Mouse (Mus musculus) CH12.LX (cell line): Measurements from ENCODE around the gene Btbd16.

ENCODE experiments used
- CTCF ChIP-seq, 2 experiments: IDR thresholded peaks in 1 of 2; conservative IDR thresholded peaks in 1 of 2; 2 replicates each; pipeline ENCODE4 v1.5.1; 2011 to 2012; ENCODE audit warnings: low read depth in 2 of 2, low read length in 2 of 2, improper control_type of control experiment in 1 of 2, inconsistent platforms in 1 of 2, mild to moderate bottlenecking in 1 of 2, moderate library complexity in 1 of 2
- JUN ChIP-seq: IDR thresholded peaks from 2 replicates; pipeline ENCODE4 v1.6.1; 2011; ENCODE audit warnings: low read depth, mild to moderate bottlenecking, low read length, improper control_type of control experiment, moderate library complexity; ENCODE audit not compliant: insufficient read depth
- POLR2A ChIP-seq: IDR thresholded peaks from 2 replicates; pipeline ENCODE4 v1.6.1; 2011; ENCODE audit warnings: low read depth, mild to moderate bottlenecking, improper control_type of control experiment, low read length
- POLR2AphosphoS2 ChIP-seq: IDR thresholded peaks from 2 replicates; pipeline ENCODE4 v1.6.1; 2011; ENCODE audit warnings: low read depth, low read length, improper control_type of control experiment
- USF1 ChIP-seq: IDR thresholded peaks from 2 replicates; pipeline ENCODE4 v1.6.1; 2014; ENCODE audit warnings: low read depth, mild to moderate bottlenecking, inconsistent platforms, low read length, improper control_type of control experiment

DNA sequence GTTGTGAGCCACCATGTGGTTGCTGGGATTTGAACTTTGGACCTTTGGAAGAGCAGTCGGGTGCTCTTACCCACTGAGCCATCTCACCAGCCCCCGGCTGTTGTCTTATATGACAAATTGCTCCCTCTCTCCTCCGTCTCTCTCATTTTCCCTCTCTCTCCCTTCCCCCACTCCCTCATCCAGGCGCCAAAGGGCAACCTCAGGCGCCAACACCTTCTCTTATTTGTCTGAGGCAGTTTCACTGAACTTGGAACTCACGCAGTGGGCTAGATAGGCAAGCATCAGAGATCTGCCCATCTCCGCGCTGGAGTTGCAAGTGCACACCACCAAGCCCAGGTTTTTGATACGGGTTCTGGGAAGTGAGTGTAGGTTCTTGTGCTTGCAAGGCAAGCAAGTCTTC is 62.2 kb downstream of the Btbd16 start:
- TF ChIP-seq USF1 (no peak), POLR2A (no peak), CTCF (conservative IDR thresholded peaks at IDR 0.05 in 1 of 2, IDR thresholded peaks at IDR 0.05 in 1 of 2; ENCODE audit: low read depth in 2 of 2, low read length in 2 of 2) (no peak), JUN (no peak), POLR2AphosphoS2 (no peak)
